Mouse (Mus musculus) neural tube, embryonic 15.5 days (tissue): ENCODE data around the gene Rfpl4. TPM values are rescaled to one million over a fixed set of nuclear protein-coding genes. Genes with fewer than 3 reads are reported as not detected.
"Not testable (repeated sequence)": the region's sequence is repeated elsewhere in the genome, so short reads cannot be mapped to it uniquely, and the experiment has no call there.

Experiments
- ATAC-seq: fragments of 200-750 bp; cut with Nextera tagmentation; 2 replicates; pipeline ENCODE4 v1.8.0; 2017; ENCODE audit warnings: mild to moderate bottlenecking, moderate TSS enrichment, moderate library complexity; ENCODE audit not compliant: low FRiP score
- H3K27ac ChIP-seq: fragments of 300-500 bp; sonication (generic); replicated peaks from 2 replicates; pipeline ENCODE4 v1.5.1; 2015; ENCODE audit warnings: mild to moderate bottlenecking, inconsistent platforms
- H3K27me3 ChIP-seq: fragments of 300-500 bp; sonication (generic); replicated peaks from 2 replicates; pipeline ENCODE4 v1.6.1; 2015; ENCODE audit warnings: inconsistent platforms
- H3K36me3 ChIP-seq: fragments of 300-500 bp; sonication (generic); 2 replicates; pipeline ENCODE4 v1.6.1; 2015; ENCODE audit warnings: inconsistent platforms
- H3K4me1 ChIP-seq: fragments of 300-500 bp; sonication (generic); 2 replicates; pipeline ENCODE4 v1.6.1; 2015; ENCODE audit warnings: inconsistent platforms
- H3K4me2 ChIP-seq: fragments of 300-500 bp; sonication (generic); 2 replicates; pipeline ENCODE4 v1.6.1; 2015; ENCODE audit warnings: inconsistent platforms, mild to moderate bottlenecking, moderate library complexity
- H3K4me3 ChIP-seq: fragments of 300-500 bp; sonication (generic); replicated peaks from 2 replicates; pipeline ENCODE4 v1.5.1; 2015; ENCODE audit warnings: mild to moderate bottlenecking, inconsistent platforms
- H3K9ac ChIP-seq: fragments of 300-500 bp; sonication (generic); replicated peaks from 2 replicates; pipeline ENCODE4 v1.6.1; 2015; ENCODE audit warnings: mild to moderate bottlenecking, inconsistent platforms
- H3K9me3 ChIP-seq: fragments of 300-500 bp; sonication (generic); replicated peaks from 2 replicates; pipeline ENCODE4 v1.6.1; 2016; ENCODE audit warnings: inconsistent platforms
- whole genome bisulfite sequencing: fragments of 180-500 bp; shearing (Covaris S2); methylation state at CpG from one replicate; pipeline ENCODE4 v1.1.7; 2015; ENCODE audit warnings: mixed read lengths; 5-methylcytosine and 5-hydroxymethylcytosine counted together
- polyA plus RNA-seq: library from polyadenylated mRNA; unstranded; fragments of >200 nt; fragmentation: Nextera tagmentation; extraction: Ambion mirVana; gene quantifications from 2 replicates; pipeline ENCODE4 v1.2.1, GENCODE M21; 2015

Rfpl4 gene
- not detected in 2 replicates for polyA plus RNA-seq

- no peak for ATAC-seq
- no peak within 1 kb of the TSS for H3K4me3 ChIP-seq
- H3K9ac ChIP-seq: no peak within 1 kb of the TSS
- H3K9me3 ChIP-seq: no peaks in the 10 kb centered on the region
- H3K4me2 ChIP-seq: no peak within 1 kb of the TSS
- H3K4me1 ChIP-seq: no peaks in the 10 kb centered on the region
- H3K27ac ChIP-seq: no peak within 1 kb of the TSS
- no peaks in the 10 kb centered on the region for H3K27me3 ChIP-seq
- no peaks in the 10 kb centered on the region for H3K36me3 ChIP-seq
- 89% methylated on average over 3 of the region's 3 CpGs for WGBS
These were observed at the start of gene Rfpl4 for GRCm38 (mm10) chr7:5116850-5117249. Gene Rfpl4, minus strand, starts transcription at chr7:5116950.

- ATAC-seq, H3K4me3 ChIP-seq, H3K4me1 ChIP-seq, H3K27ac ChIP-seq, H3K4me2 ChIP-seq, H3K27me3 ChIP-seq, H3K9me3 ChIP-seq, H3K36me3 ChIP-seq, H3K9ac ChIP-seq: not testable (repeated sequence)
These were observed 32.8 kb upstream of the Rfpl4 start, which contains the start of gene Vmn1r55 for GRCm38 (mm10) chr7:5149570-5149969. Gene Vmn1r55, minus strand, starts transcription at chr7:5149670.

- Histone ChIP-seq H3K9ac (peak within 1 kb of the TSS; percentile 45), H3K27me3 (no peaks in the 10 kb centered on the region), H3K4me2 (peak within 1 kb of the TSS; percentile 69), H3K4me3 (peak within 1 kb of the TSS; percentile 45), H3K4me1 (peaks cover 3% of the 10 kb centered on the region; the same call in 1 of the 2 replicates), H3K27ac (no peak within 1 kb of the TSS), H3K36me3 (no peaks in the 10 kb centered on the region), H3K9me3 (no peaks in the 10 kb centered on the region)
- peak; percentile 89 for ATAC-seq
- 17% methylated on average over 42 of the region's 42 CpGs for WGBS
These were observed 9.0 kb upstream of the Rfpl4 start, which contains the start of gene Rasl2-9 for GRCm38 (mm10) chr7:5125549-5126406. Gene Rasl2-9, minus strand, starts transcription at chr7:5125950.

GRCm38 (mm10) chr7:5125078-5125477, 8.3 kb upstream of the Rfpl4 start:
- no peak for ATAC-seq
- Histone ChIP-seq H3K4me1 (peaks cover 3% of the 10 kb centered on the region; the same call in 1 of the 2 replicates), H3K9ac (no peak overlapping the region), H3K4me3 (no peak overlapping the region), H3K9me3 (no peaks in the 10 kb centered on the region), H3K27ac (no peak overlapping the region), H3K36me3 (no peaks in the 10 kb centered on the region), H3K4me2 (no peak overlapping the region; the same call in 1 of the 2 replicates), H3K27me3 (no peaks in the 10 kb centered on the region)
- 92% methylated on average over 8 of the region's 8 CpGs for WGBS

GRCm38 (mm10) chr7:5112701-5113100, 4.0 kb downstream of the Rfpl4 start:
- H3K9me3 ChIP-seq: no peaks in the 10 kb centered on the region
- no peak overlapping the region for H3K9ac ChIP-seq
- no peaks in the 10 kb centered on the region for H3K27me3 ChIP-seq
- ATAC-seq: no peak
- H3K4me1 ChIP-seq: no peaks in the 10 kb centered on the region
- H3K36me3 ChIP-seq: no peaks in the 10 kb centered on the region
- no peak overlapping the region for H3K27ac ChIP-seq
- H3K4me2 ChIP-seq: no peak overlapping the region
- H3K4me3 ChIP-seq: no peak overlapping the region
- 55% methylated on average over 3 of the region's 3 CpGs for WGBS

GRCm38 (mm10) chr7:5109301-5109700, 7.4 kb downstream of the Rfpl4 start:
- Histone ChIP-seq H3K27me3 (no peaks in the 10 kb centered on the region), H3K4me2 (no peak overlapping the region), H3K9ac (no peak overlapping the region), H3K9me3 (no peaks in the 10 kb centered on the region), H3K4me3 (no peak overlapping the region), H3K36me3 (no peaks in the 10 kb centered on the region), H3K4me1 (no peaks in the 10 kb centered on the region), H3K27ac (no peak overlapping the region)
- whole genome bisulfite sequencing: 82% methylated on average over 8 of the region's 8 CpGs
- ATAC-seq: no peak

- Histone ChIP-seq H3K4me2 (no peak overlapping the region), H3K9ac (no peak overlapping the region), H3K27ac (no peak overlapping the region), H3K9me3 (no peaks in the 10 kb centered on the region), H3K4me3 (no peak overlapping the region), H3K4me1 (no peaks in the 10 kb centered on the region), H3K27me3 (no peaks in the 10 kb centered on the region), H3K36me3 (no peaks in the 10 kb centered on the region)
- 88% methylated on average over 4 of the region's 4 CpGs for WGBS
- no peak for ATAC-seq
These were observed 8.5 kb downstream of the Rfpl4 start for GRCm38 (mm10) chr7:5108272-5108671.

- no peaks in the 10 kb centered on the region for H3K9me3 ChIP-seq
- H3K36me3 ChIP-seq: peaks cover 16% of the 10 kb centered on the region
- H3K27ac ChIP-seq: no peak overlapping the region
- H3K9ac ChIP-seq: no peak overlapping the region
- H3K4me2 ChIP-seq: no peak overlapping the region
- ATAC-seq: no peak
- H3K4me1 ChIP-seq: no peaks in the 10 kb centered on the region
- H3K27me3 ChIP-seq: no peaks in the 10 kb centered on the region
- H3K4me3 ChIP-seq: no peak overlapping the region
- WGBS: 79% methylated on average over 2 of the region's 2 CpGs
These were observed 14.2 kb downstream of the Rfpl4 start for GRCm38 (mm10) chr7:5102564-5102963.

GRCm38 (mm10) chr7:5101066-5101663, 15.6 kb downstream of the Rfpl4 start:
- H3K4me1 ChIP-seq: no peaks in the 10 kb centered on the region
- H3K9me3 ChIP-seq: no peaks in the 10 kb centered on the region
- no peak overlapping the region for H3K27ac ChIP-seq
- peaks cover 28% of the 10 kb centered on the region for H3K36me3 ChIP-seq
- no peaks in the 10 kb centered on the region for H3K27me3 ChIP-seq
- WGBS: 90% methylated on average over 10 of the region's 10 CpGs
- H3K9ac ChIP-seq: no peak overlapping the region
- no peak overlapping the region for H3K4me2 ChIP-seq
- no peak for ATAC-seq
- H3K4me3 ChIP-seq: no peak overlapping the region

- Histone ChIP-seq H3K27me3 (no peaks in the 10 kb centered on the region), H3K4me1 (no peaks in the 10 kb centered on the region), H3K27ac (no peak overlapping the region), H3K9me3 (no peaks in the 10 kb centered on the region), H3K36me3 (peaks cover 41% of the 10 kb centered on the region), H3K4me3 (no peak overlapping the region), H3K4me2 (no peak overlapping the region), H3K9ac (no peak overlapping the region)
- WGBS: 87% methylated on average over 3 of the region's 3 CpGs
- ATAC-seq: no peak
These were observed 17.0 kb downstream of the Rfpl4 start for GRCm38 (mm10) chr7:5099796-5100195.

- H3K4me1 ChIP-seq: no peaks in the 10 kb centered on the region
- no peaks in the 10 kb centered on the region for H3K9me3 ChIP-seq
- H3K27me3 ChIP-seq: no peaks in the 10 kb centered on the region
- WGBS: 92% methylated on average over 5 of the region's 5 CpGs
- H3K4me2 ChIP-seq: no peak overlapping the region
- peaks cover 50% of the 10 kb centered on the region for H3K36me3 ChIP-seq
- ATAC-seq: no peak
- no peak overlapping the region for H3K4me3 ChIP-seq
- H3K27ac ChIP-seq: no peak overlapping the region
- H3K9ac ChIP-seq: no peak overlapping the region
These were observed 18.0 kb downstream of the Rfpl4 start for GRCm38 (mm10) chr7:5098769-5099168.
